Mouse (Mus musculus): ENCODE measurements at regions not wholly inside any gene's neighbourhood (a gene's known extent, or its start where the extent isn't known, plus 50 kb on each side); places are given as distances from the start of the nearest gene placed in this dataset.

DNA sequence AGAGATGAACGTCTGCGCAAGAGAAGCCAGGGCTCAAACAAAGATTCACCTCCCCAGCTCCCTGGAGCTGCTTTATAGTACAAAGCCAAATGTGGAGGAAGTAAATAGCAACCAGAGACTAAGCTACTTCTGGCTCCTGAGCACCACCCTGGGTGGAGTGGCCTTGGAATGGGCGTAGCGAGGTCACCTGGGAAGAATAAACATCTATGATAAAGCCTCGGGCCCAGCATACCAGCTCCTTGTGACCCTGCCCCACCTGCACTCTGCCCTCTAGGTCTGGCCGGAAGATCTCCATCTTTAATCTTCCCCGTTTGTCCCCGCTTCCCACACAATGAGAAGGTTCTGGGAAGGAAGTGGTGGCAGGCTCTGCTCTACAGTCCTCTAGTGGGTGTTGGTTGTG lies 61.0 kb upstream of the Ptpn3 start:
- Histone ChIP-seq H3K36me3 (no peaks in the 10 kb centered on the region), H3K4me1 (replicated peaks) (no peaks in the 10 kb centered on the region), H3K27me3 (replicated peaks) (no peaks in the 10 kb centered on the region), H3K9ac (no peak overlapping the region), H3K4me2 (replicated peaks) (no peak overlapping the region), H3K27ac (no peak overlapping the region), H3K9me3 (no peaks in the 10 kb centered on the region), H3K4me3 (replicated peaks) (no peak overlapping the region)
- 53% methylated on average over 8 of the region's 8 CpGs for WGBS
- peak; percentile 72 for ATAC-seq

DNA sequence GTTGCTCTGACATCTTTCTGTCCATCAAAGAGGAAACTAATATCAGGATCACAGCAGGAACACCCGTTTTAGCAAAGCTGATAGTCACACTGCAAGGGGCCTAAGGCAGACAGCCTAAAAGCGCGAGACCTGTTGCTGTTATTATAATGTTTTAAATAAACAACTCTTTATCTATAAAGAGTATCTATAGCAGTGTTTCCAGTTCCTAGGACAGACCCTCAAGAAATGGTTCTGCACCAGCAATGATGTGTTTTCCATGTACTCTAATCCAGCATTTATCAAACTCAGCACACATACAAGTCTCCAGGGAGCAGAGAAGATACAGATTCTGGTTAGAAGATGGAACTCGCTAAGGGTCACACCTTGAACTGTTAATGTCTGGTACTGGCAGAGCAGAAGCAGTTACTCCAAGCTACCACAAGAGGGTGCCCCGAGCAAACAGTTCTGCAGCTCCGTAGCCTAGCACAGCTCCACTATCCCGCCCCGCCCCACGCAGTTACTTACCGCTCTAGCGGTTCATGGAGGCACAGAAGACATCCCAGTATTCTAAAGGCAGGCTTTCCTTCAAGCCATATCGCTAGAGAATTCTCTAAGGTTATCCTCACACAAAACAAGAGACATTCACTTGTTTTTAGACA lies 64.2 kb upstream of the Palm2 start:
- Histone ChIP-seq H3K9me3 (no peaks in the 10 kb centered on the region), H3K4me3 (replicated peaks) (no peak overlapping the region), H3K36me3 (no peaks in the 10 kb centered on the region), H3K4me2 (replicated peaks) (no peak overlapping the region), H3K9ac (no peak overlapping the region), H3K27me3 (replicated peaks) (no peaks in the 10 kb centered on the region), H3K4me1 (replicated peaks) (no peaks in the 10 kb centered on the region), H3K27ac (no peak overlapping the region)
- 15% methylated on average over 12 of the region's 12 CpGs for WGBS
- peak; percentile 75 for ATAC-seq

DNA sequence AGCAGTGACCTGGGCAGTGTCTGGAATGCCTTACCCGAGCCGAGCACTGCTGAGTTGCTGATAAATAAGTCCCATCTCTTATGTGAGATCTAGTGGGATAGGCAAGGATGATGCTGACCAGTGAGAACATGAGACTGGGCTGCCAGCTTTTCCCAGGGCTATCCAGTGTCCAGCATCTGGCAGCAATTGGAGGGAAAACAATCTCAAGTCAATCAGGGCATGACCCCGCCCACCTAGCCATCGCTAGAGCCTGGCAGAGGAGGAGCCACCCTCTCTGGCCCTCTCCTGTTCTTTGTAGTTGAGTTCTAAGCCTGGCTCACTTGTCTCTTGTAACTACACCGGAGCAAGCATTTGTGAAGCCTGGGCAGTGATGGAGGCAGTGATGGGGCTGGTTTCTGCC lies 56.2 kb upstream of the Palm2 start:
- no peak overlapping the region for H3K4me2 ChIP-seq (replicated peaks)
- H3K4me1 ChIP-seq (replicated peaks): no peaks in the 10 kb centered on the region
- no peaks in the 10 kb centered on the region for H3K27me3 ChIP-seq (replicated peaks)
- 45% methylated on average over 5 of the region's 5 CpGs for WGBS
- no peak overlapping the region for H3K4me3 ChIP-seq (replicated peaks)
- no peak overlapping the region for H3K27ac ChIP-seq
- no peak for ATAC-seq
- H3K9me3 ChIP-seq: no peaks in the 10 kb centered on the region
- no peaks in the 10 kb centered on the region for H3K36me3 ChIP-seq
- H3K9ac ChIP-seq: no peak overlapping the region

DNA sequence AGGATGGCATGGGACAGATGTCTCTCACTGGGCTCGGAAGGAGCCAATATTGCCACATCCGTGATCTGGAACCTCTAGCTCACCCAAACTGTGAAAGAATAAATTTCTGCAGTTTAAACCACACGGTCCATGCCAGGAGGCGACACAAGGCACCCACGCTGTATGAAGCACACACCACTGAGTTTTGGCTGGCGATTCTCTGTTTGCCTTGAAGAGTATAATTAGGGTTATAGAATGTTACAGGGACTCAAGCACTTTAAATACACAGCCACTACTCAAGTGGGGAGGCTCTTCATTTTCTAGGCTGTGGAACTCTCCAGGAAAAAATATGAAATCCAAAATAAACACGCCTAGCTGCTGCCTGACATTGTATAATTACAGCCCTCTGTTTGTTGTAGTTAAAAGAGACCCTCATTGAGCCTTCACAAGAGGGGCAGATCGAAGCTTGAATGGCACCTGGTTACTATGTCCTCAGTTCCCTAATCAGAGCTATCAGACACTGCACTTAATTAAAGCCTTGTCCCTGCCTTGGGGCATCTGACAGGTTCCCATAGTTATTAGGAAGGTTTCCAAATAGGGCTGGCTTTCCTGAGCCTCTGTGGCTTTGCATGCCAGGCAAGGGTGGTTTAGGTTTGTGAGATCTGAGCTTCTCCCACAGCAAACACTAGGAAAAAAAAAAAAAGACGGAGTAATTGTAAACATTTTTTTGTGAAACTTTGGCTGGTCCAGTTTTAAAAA lies 53.8 kb upstream of the Palm2 start:
- Histone ChIP-seq H3K9ac (no peak overlapping the region), H3K27ac (no peak overlapping the region), H3K4me2 (replicated peaks) (no peak overlapping the region), H3K9me3 (no peaks in the 10 kb centered on the region), H3K4me3 (replicated peaks) (no peak overlapping the region), H3K4me1 (replicated peaks) (no peaks in the 10 kb centered on the region), H3K36me3 (no peaks in the 10 kb centered on the region), H3K27me3 (replicated peaks) (no peaks in the 10 kb centered on the region)
- 56% methylated on average over 9 of the region's 9 CpGs for WGBS
- no peak for ATAC-seq

DNA sequence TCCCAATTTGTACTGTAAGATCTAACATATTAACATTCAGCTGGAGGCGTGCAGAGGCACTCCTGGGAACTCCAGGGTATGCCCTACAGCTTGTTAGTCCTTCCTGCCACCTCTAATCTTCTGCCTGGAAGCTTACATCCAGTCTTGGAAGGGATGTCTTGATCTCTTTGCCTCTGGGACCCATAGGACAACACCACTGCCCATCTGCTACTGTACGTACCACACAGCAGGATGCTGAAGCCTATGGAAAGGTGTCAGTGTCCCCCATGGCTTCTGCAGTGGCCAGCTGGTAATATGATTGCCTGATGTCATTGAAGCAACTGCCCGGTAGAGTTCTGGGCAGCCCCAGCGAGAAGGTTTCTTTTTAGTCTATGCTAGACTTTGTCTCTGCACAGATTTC lies 52.7 kb upstream of the Palm2 start:
- no peak for ATAC-seq
- H3K36me3 ChIP-seq: no peaks in the 10 kb centered on the region
- H3K27me3 ChIP-seq (replicated peaks): no peaks in the 10 kb centered on the region
- no peaks in the 10 kb centered on the region for H3K9me3 ChIP-seq
- H3K4me1 ChIP-seq (replicated peaks): no peaks in the 10 kb centered on the region
- no peak overlapping the region for H3K4me2 ChIP-seq (replicated peaks)
- H3K4me3 ChIP-seq (replicated peaks): no peak overlapping the region
- WGBS: 82% methylated on average over 4 of the region's 4 CpGs
- no peak overlapping the region for H3K9ac ChIP-seq
- H3K27ac ChIP-seq: no peak overlapping the region
